Mouse (Mus musculus) midbrain, embryonic 11.5 days (tissue): ENCODE data around the gene Rbfox2. TPM values are rescaled to one million over a fixed set of nuclear protein-coding genes. Genes with fewer than 3 reads are reported as not detected.

Experiments
- ATAC-seq: fragments of 200-750 bp; cut with Nextera tagmentation; 2 replicates; pipeline ENCODE4 v1.8.0; 2017; ENCODE audit warnings: moderate TSS enrichment, moderate library complexity; ENCODE audit not compliant: low FRiP score
- DNase-seq: peaks from one replicate; pipeline ENCODE4 v3.0.0; 2015; ENCODE audit warnings: low spot score; ENCODE audit errors: missing footprints
- H3K27ac ChIP-seq: fragments of 300-500 bp; sonication (generic); 2 replicates; pipeline ENCODE4 v1.5.1; 2014; ENCODE audit warnings: low read depth, low read length
- H3K27me3 ChIP-seq: fragments of 300-500 bp; sonication (generic); 2 replicates; pipeline ENCODE4 v1.6.1; 2014; ENCODE audit warnings: mild to moderate bottlenecking, low read length, moderate library complexity, mixed read lengths; ENCODE audit not compliant: control insufficient read depth, insufficient read depth
- H3K36me3 ChIP-seq: fragments of 300-500 bp; sonication (generic); 2 replicates; pipeline ENCODE4 v1.6.1; 2014; ENCODE audit warnings: mild to moderate bottlenecking, low read length, moderate library complexity, mixed read lengths; ENCODE audit not compliant: control insufficient read depth, insufficient read depth
- H3K4me1 ChIP-seq: fragments of 300-500 bp; sonication (generic); 2 replicates; pipeline ENCODE4 v1.6.1; 2014; ENCODE audit warnings: low read length; ENCODE audit not compliant: control insufficient read depth, insufficient read depth
- H3K4me2 ChIP-seq: fragments of 300-500 bp; sonication (generic); 2 replicates; pipeline ENCODE4 v1.6.1; 2014; ENCODE audit warnings: mild to moderate bottlenecking, moderate library complexity
- H3K4me3 ChIP-seq: fragments of 300-500 bp; sonication (generic); 2 replicates; pipeline ENCODE4 v1.5.1; 2014; ENCODE audit warnings: low read depth, low read length
- H3K9ac ChIP-seq: fragments of 300-500 bp; sonication (generic); 2 replicates; pipeline ENCODE4 v1.6.1; 2014; ENCODE audit warnings: low read length
- H3K9me3 ChIP-seq: fragments of 300-500 bp; sonication (generic); 2 replicates; pipeline ENCODE4 v1.6.1; 2016; ENCODE audit warnings: low read length; ENCODE audit not compliant: control insufficient read depth
- WGBS: fragments of 180-500 bp; shearing (Covaris S2); extraction: QIAGEN DNeasy Blood & Tissue Kit; methylation state at CpG from one replicate; pipeline ENCODE4 v1.1.7; 2014; 5-methylcytosine and 5-hydroxymethylcytosine counted together
- polyA plus RNA-seq: library from polyadenylated mRNA; unstranded; fragments of >200 nt; fragmentation: Nextera tagmentation; extraction: Ambion mirVana; gene quantifications from 2 replicates; pipeline ENCODE4 v1.2.1, GENCODE M21; 2014

Gene Rbfox2
- polyA plus RNA-seq, 1 experiment from 2014 or later: 73.2 TPM

- no peaks in the 10 kb centered on the region for H3K36me3 ChIP-seq
- WGBS: 83% methylated on average over 3 of the region's 3 CpGs
- H3K4me2 ChIP-seq: no peak overlapping the region
- H3K27ac ChIP-seq: no peak overlapping the region
- no peak for DNase-seq
- H3K9ac ChIP-seq: no peak overlapping the region
- no peaks in the 10 kb centered on the region for H3K4me1 ChIP-seq
- H3K4me3 ChIP-seq: no peak overlapping the region
- no peak for ATAC-seq
- no peaks in the 10 kb centered on the region for H3K9me3 ChIP-seq
- H3K27me3 ChIP-seq: no peaks in the 10 kb centered on the region
Observed at GRCm38 (mm10) chr15:77040784-77041183, 266.0 kb downstream of the Rbfox2 start.

- H3K27me3 ChIP-seq: no peaks in the 10 kb centered on the region
- ATAC-seq: no peak
Observed at GRCm38 (mm10) chr15:77039211-77039700, 267.5 kb downstream of the Rbfox2 start.

GRCm38 (mm10) chr15:77037278-77038161 is 269.3 kb downstream of the Rbfox2 start:
- Histone ChIP-seq H3K4me1 (no peaks in the 10 kb centered on the region), H3K9ac (no peak overlapping the region), H3K4me3 (no peak overlapping the region), H3K9me3 (no peaks in the 10 kb centered on the region), H3K36me3 (no peaks in the 10 kb centered on the region), H3K27me3 (no peaks in the 10 kb centered on the region), H3K4me2 (no peak overlapping the region), H3K27ac (peak overlapping the region; percentile 20; the same call in 1 of the 2 replicates)
- ATAC-seq: no peak
- 48% methylated on average over 11 of the region's 11 CpGs for WGBS
- DNase-seq: no peak

More at GRCm38 (mm10) chr15:77039211-77039700, 267.5 kb downstream of the Rbfox2 start:
- H3K9ac ChIP-seq: no peak overlapping the region
- no peaks in the 10 kb centered on the region for H3K36me3 ChIP-seq
- no peaks in the 10 kb centered on the region for H3K9me3 ChIP-seq
- DNase-seq: no peak
- 70% methylated on average over 8 of the region's 9 CpGs for WGBS
- H3K4me2 ChIP-seq: no peak overlapping the region
- H3K4me3 ChIP-seq: no peak overlapping the region
- no peaks in the 10 kb centered on the region for H3K4me1 ChIP-seq
- no peak overlapping the region for H3K27ac ChIP-seq

GRCm38 (mm10) chr15:77036989-77037277 is 269.9 kb downstream of the Rbfox2 start:
- WGBS: 56% methylated on average over 2 of the region's 2 CpGs
- no peaks in the 10 kb centered on the region for H3K36me3 ChIP-seq
- no peak overlapping the region for H3K4me2 ChIP-seq
- H3K4me1 ChIP-seq: no peaks in the 10 kb centered on the region
- no peaks in the 10 kb centered on the region for H3K27me3 ChIP-seq
- no peak for DNase-seq
- no peak overlapping the region for H3K27ac ChIP-seq
- no peak overlapping the region for H3K4me3 ChIP-seq
- no peaks in the 10 kb centered on the region for H3K9me3 ChIP-seq
- H3K9ac ChIP-seq: no peak overlapping the region
- ATAC-seq: no peak

- H3K4me2 ChIP-seq: no peak overlapping the region
- no peaks in the 10 kb centered on the region for H3K27me3 ChIP-seq
- no peak overlapping the region for H3K27ac ChIP-seq
- no peaks in the 10 kb centered on the region for H3K9me3 ChIP-seq
- no peak overlapping the region for H3K9ac ChIP-seq
- DNase-seq: no peak
- 83% methylated on average over 11 of the region's 11 CpGs for WGBS
- no peak overlapping the region for H3K4me3 ChIP-seq
- H3K4me1 ChIP-seq: no peaks in the 10 kb centered on the region
- H3K36me3 ChIP-seq: no peaks in the 10 kb centered on the region
- 0 out of 2 replicates have a peak, but pooled peaks have one; percentile 30 for ATAC-seq
Observed at GRCm38 (mm10) chr15:77036320-77036988, 270.4 kb downstream of the Rbfox2 start.

- WGBS: 83% methylated on average over 3 of the region's 3 CpGs
- Histone ChIP-seq H3K4me3 (no peak overlapping the region), H3K4me2 (no peak overlapping the region), H3K9me3 (no peaks in the 10 kb centered on the region), H3K36me3 (no peaks in the 10 kb centered on the region), H3K27me3 (no peaks in the 10 kb centered on the region), H3K4me1 (no peaks in the 10 kb centered on the region), H3K27ac (no peak overlapping the region), H3K9ac (no peak overlapping the region)
- no peak for ATAC-seq
- DNase-seq: no peak
Observed at GRCm38 (mm10) chr15:77035643-77036042, 271.2 kb downstream of the Rbfox2 start.

- no peaks in the 10 kb centered on the region for H3K4me1 ChIP-seq
- WGBS: 75% methylated on average over 6 of the region's 6 CpGs
- H3K27me3 ChIP-seq: no peaks in the 10 kb centered on the region
- H3K4me2 ChIP-seq: no peak overlapping the region
- H3K4me3 ChIP-seq: no peak overlapping the region
- H3K36me3 ChIP-seq: no peaks in the 10 kb centered on the region
- ATAC-seq (no peak), DNase-seq (no peak)
- no peak overlapping the region for H3K27ac ChIP-seq
- no peaks in the 10 kb centered on the region for H3K9me3 ChIP-seq
- no peak overlapping the region for H3K9ac ChIP-seq
Observed at GRCm38 (mm10) chr15:77034526-77034925, 272.3 kb downstream of the Rbfox2 start.

- Histone ChIP-seq H3K4me2 (no peak overlapping the region), H3K27me3 (no peaks in the 10 kb centered on the region), H3K27ac (no peak overlapping the region), H3K9me3 (no peaks in the 10 kb centered on the region), H3K9ac (no peak overlapping the region), H3K36me3 (no peaks in the 10 kb centered on the region), H3K4me1 (no peaks in the 10 kb centered on the region), H3K4me3 (no peak overlapping the region)
- DNase-seq: no peak
- ATAC-seq: no peak
- WGBS: 50% methylated on average over 3 of the region's 3 CpGs
Observed at GRCm38 (mm10) chr15:77031271-77031670, 275.5 kb downstream of the Rbfox2 start.

- Histone ChIP-seq H3K27me3 (no peaks in the 10 kb centered on the region), H3K4me1 (peaks cover 5% of the 10 kb centered on the region; the same call in 1 of the 2 replicates), H3K27ac (no peak overlapping the region), H3K36me3 (no peaks in the 10 kb centered on the region), H3K9me3 (no peaks in the 10 kb centered on the region), H3K4me3 (no peak overlapping the region), H3K9ac (no peak overlapping the region), H3K4me2 (no peak overlapping the region)
- no peak for ATAC-seq
- DNase-seq: peak; percentile 95
- 36% methylated on average over 7 of the region's 7 CpGs for WGBS
Observed at GRCm38 (mm10) chr15:77029331-77029991, 277.3 kb downstream of the Rbfox2 start.
